Mouse (Mus musculus) cerebellum, adult 2 months (tissue): ENCODE data around the gene Miip.

Experiments
- CTCF ChIP-seq: fragments of 200-500 bp; IDR thresholded peaks from 2 replicates; pipeline ENCODE4 v1.5.1; 2011; ENCODE audit warnings: low read depth, mild to moderate bottlenecking, control low read depth, low read length, moderate library complexity, borderline replicate concordance; ENCODE audit not compliant: insufficient read depth
- POLR2A ChIP-seq: fragments of 200-500 bp; IDR thresholded peaks from 2 replicates; pipeline ENCODE4 v1.6.1; 2011; ENCODE audit warnings: low read length, control low read depth, borderline replicate concordance; ENCODE audit not compliant: insufficient read depth

- TF ChIP-seq POLR2A, result no peak
- no peak for TF ChIP-seq CTCF
Measured at GRCm38 (mm10) chr4:147909486-147909885, 40.9 kb upstream of the Miip start.
